Mouse (Mus musculus) lung, embryonic 16.5 days (tissue): ENCODE results near the gene Xpc. TPM values are rescaled to one million over a fixed set of nuclear protein-coding genes. Genes with fewer than 3 reads are reported as not detected.
A peak's percentile ranks its signal among the peaks of the same experiment; 100 is the strongest.

Experiments used
- ATAC-seq: fragments of 200-750 bp; cut with Nextera tagmentation; 2 replicates; pipeline ENCODE4 v1.8.0; 2017; ENCODE audit warnings: low read depth, mild to moderate bottlenecking, moderate library complexity
- H3K27ac ChIP-seq: fragments of 300-500 bp; sonication (generic); 2 replicates; pipeline ENCODE4 v1.5.1; 2014; ENCODE audit warnings: mild to moderate bottlenecking, control low read depth, low read length
- H3K27me3 ChIP-seq: fragments of 300-500 bp; sonication (generic); 2 replicates; pipeline ENCODE4 v1.6.1; 2014; ENCODE audit warnings: low read depth, low read length, mixed read lengths; ENCODE audit not compliant: control insufficient read depth, insufficient read depth
- H3K36me3 ChIP-seq: fragments of 300-500 bp; sonication (generic); 2 replicates; pipeline ENCODE4 v1.6.1; 2014; ENCODE audit warnings: low read length; ENCODE audit not compliant: control insufficient read depth, insufficient read depth
- H3K4me1 ChIP-seq: fragments of 300-500 bp; sonication (generic); replicated peaks from 2 replicates; pipeline ENCODE4 v1.6.1; 2014; ENCODE audit warnings: low read length, mixed read lengths; ENCODE audit not compliant: control insufficient read depth, insufficient read depth
- H3K4me2 ChIP-seq: fragments of 300-500 bp; sonication (generic); 2 replicates; pipeline ENCODE4 v1.6.1; 2014; ENCODE audit warnings: low read depth, low read length, control low read depth
- H3K4me3 ChIP-seq: fragments of 300-500 bp; sonication (generic); 2 replicates; pipeline ENCODE4 v1.5.1; 2014; ENCODE audit warnings: mild to moderate bottlenecking, low read length, control low read depth
- H3K9ac ChIP-seq: fragments of 300-500 bp; sonication (generic); 2 replicates; pipeline ENCODE4 v1.6.1; 2014; ENCODE audit warnings: low read length, control low read depth
- H3K9me3 ChIP-seq: fragments of 300-500 bp; sonication (generic); 2 replicates; pipeline ENCODE4 v1.6.1; 2016; ENCODE audit warnings: low read length; ENCODE audit not compliant: control insufficient read depth
- WGBS: fragments of 180-500 bp; shearing (Covaris S2); extraction: QIAGEN DNeasy Blood & Tissue Kit; methylation state at CpG from one replicate; pipeline ENCODE4 v1.1.7; 2014; 5-methylcytosine and 5-hydroxymethylcytosine counted together
- polyA plus RNA-seq: library from polyadenylated mRNA; unstranded; fragments of >200 nt; fragmentation: Nextera tagmentation; extraction: Ambion mirVana; gene quantifications from 2 replicates; pipeline ENCODE4 v1.2.1, GENCODE M21; 2015

Xpc gene
- polyA plus RNA-seq, 1 experiment from 2014 or later: 18.9 TPM

- H3K27ac ChIP-seq: peak overlapping the region; percentile 20; the same call in 1 of the 2 replicates
- peak; percentile 53 for ATAC-seq
- peak overlapping the region; percentile 67 for H3K4me2 ChIP-seq
- H3K4me1 ChIP-seq: peaks cover 4% of the 10 kb centered on the region; the same call in 1 of the 2 replicates
- WGBS: 4% methylated on average over 19 of the region's 19 CpGs
- H3K27me3 ChIP-seq: peaks cover 4% of the 10 kb centered on the region; the same call in 1 of the 2 replicates
- no peaks in the 10 kb centered on the region for H3K36me3 ChIP-seq
- H3K4me3 ChIP-seq: peak overlapping the region; percentile 69
- H3K9me3 ChIP-seq: no peaks in the 10 kb centered on the region
- peak overlapping the region; percentile 77 for H3K9ac ChIP-seq
Measured at GRCm38 (mm10) chr6:91441145-91441662, 74.5 kb downstream of the Xpc start.

GRCm38 (mm10) chr6:91440474-91441144 lies 75.1 kb downstream of the Xpc start:
- no peaks in the 10 kb centered on the region for H3K9me3 ChIP-seq
- 2% methylated on average over 30 of the region's 30 CpGs for WGBS

More at GRCm38 (mm10) chr6:91440474-91441144, 75.1 kb downstream of the Xpc start:
- Histone ChIP-seq H3K27me3 (peaks cover 4% of the 10 kb centered on the region; the same call in 1 of the 2 replicates), H3K27ac (peak overlapping the region; percentile 66; the same call in 1 of the 2 replicates), H3K4me3 (peak overlapping the region; percentile 69), H3K4me1 (peaks cover 4% of the 10 kb centered on the region; the same call in 1 of the 2 replicates), H3K4me2 (peak overlapping the region; percentile 67), H3K36me3 (no peaks in the 10 kb centered on the region), H3K9ac (peak overlapping the region; percentile 77)
- ATAC-seq: peak; percentile 98

Other genes starting within 250 kb of the Xpc start
- gene Wnt7a, start 104.5 kb downstream of the Xpc start, polyA plus RNA-seq: 2.5 and 3.3 TPM in 2 replicates
- 22.2 and 23.8 TPM in 2 replicates for gene Chchd4, start 42.3 kb downstream of the Xpc start, polyA plus RNA-seq
- 52.4 and 57.1 TPM in 2 replicates for gene Tmem43, start 42.2 kb downstream of the Xpc start, polyA plus RNA-seq
- gene Lsm3, start within 50 bp of the Xpc start, polyA plus RNA-seq: 245 and 255 TPM in 2 replicates
- gene Slc6a6, start 168.2 kb upstream of the Xpc start, polyA plus RNA-seq: 47.1 and 51.7 TPM in 2 replicates